Mouse (Mus musculus): ENCODE results near the gene Gm10638. TPM values are rescaled to one million over a fixed set of nuclear protein-coding genes. Genes with fewer than 3 reads are reported as not detected.

Gene Gm10638
- polyA plus RNA-seq, 1 experiment from 2014 or later, result 1.1 TPM

DNA sequence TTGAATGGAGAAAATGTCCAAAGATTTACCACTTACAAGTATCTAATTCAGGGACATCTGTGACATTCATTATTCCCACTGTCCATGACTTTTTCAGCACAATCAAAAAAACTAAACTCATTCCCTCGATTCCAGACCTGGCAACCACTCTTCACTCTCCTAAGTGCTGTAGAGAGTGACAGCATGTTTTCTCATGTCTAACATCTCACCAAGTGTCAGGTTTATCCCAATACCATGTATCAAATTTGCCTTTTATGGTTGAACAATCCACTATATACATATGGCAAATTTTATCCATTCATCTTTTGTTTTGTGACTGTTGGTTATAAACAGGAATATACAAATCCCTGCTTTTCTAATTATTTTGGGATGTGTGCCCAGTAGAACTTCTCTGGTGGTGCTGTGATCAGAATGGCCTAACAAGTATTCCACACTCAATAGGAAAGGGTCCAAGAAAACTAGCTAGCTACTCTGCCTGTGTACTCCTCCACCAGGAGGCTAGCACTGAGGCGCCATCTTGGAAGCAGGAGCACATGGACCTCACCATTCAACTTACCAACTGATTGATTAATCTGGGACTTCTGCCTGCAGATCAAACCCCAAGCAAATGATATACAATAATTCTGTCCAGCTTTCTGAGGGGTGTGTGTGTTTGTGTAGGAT is 27.0 kb upstream of the Gm10638 start:
- Histone ChIP-seq H3K27ac (no peak overlapping the region), H3K9ac (no peak overlapping the region), H3K36me3 (peaks cover 39% of the 10 kb centered on the region), H3K27me3 (no peaks in the 10 kb centered on the region), H3K4me2 (no peak overlapping the region), H3K4me1 (replicated peaks) (peaks cover 4% of the 10 kb centered on the region), H3K9me3 (replicated peaks) (no peaks in the 10 kb centered on the region), H3K4me3 (replicated peaks) (no peak overlapping the region)
- ATAC-seq (ENCODE audit: low read depth) (no peak), DNase-seq (no peak)
- 76% methylated on average over 2 of the region's 2 CpGs for WGBS (ENCODE audit: insufficient replicate concordance)

DNA sequence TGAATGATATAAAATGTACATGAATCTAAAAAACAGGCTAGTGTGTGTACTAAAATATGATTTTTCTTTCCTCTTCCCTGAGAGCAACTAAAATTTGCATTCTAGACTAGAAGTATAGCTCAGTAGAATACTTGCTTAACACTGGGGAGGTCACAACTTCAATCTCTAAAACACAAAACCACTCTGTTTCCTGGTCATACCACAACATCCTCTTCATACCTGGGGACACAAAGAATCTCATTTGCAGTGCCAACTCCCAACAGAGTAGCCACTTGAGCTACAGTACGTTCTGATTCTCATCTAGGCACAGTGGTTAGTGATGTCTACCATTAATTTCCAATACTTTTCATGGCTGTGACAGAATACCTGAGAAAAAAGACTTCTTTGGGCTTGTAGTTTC is 26.1 kb upstream of the Gm10638 start:
- H3K27ac ChIP-seq, result no peak overlapping the region
- no peaks in the 10 kb centered on the region for H3K9me3 ChIP-seq (replicated peaks)
- H3K4me1 ChIP-seq (replicated peaks), result peaks cover 3% of the 10 kb centered on the region; the same call in 1 of the 2 replicates
- H3K36me3 ChIP-seq, result peaks cover 36% of the 10 kb centered on the region
- ATAC-seq (ENCODE audit: low read depth), result no peak
- H3K27me3 ChIP-seq, result no peaks in the 10 kb centered on the region
- no peak overlapping the region for H3K4me2 ChIP-seq
- H3K9ac ChIP-seq, result no peak overlapping the region
- DNase-seq, result no peak
- no peak overlapping the region for H3K4me3 ChIP-seq (replicated peaks)
- 46% methylated on average over 1 of the region's 1 CpGs for WGBS (ENCODE audit: insufficient replicate concordance)

DNA sequence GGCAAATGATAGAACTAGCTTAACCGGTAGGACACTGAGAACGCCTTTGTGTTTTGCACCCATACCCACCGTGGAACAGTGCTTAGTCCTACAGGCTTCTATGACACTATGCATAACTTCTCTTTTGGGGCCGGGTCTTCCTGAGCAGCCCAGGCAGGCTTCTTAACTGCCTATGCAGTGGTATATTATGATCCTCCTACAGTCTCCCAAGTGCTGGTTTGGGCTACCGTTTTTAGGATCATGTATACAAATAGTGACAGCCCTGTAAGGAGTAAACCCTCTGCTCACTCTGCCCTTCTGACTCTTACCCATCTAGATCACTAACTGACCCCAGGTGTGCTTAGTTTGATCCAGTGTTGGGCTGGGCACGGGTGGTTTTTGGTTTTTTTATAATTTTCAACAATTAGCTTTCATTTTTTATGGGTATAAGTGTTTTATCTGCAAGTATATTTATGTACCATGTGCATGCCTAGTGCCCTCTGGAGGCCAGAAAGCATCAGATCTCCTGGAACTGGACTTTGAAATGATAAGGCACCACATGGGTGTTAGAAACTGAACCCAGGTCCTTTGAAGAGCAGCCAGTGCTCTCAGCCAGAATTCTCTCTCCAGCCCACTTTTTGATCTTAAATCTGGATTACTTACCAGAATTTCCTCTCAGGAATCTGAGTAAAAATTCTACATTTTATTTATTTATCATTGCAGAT is 24.6 kb upstream of the Gm10638 start:
- no peak overlapping the region for H3K27ac ChIP-seq
- no peaks in the 10 kb centered on the region for H3K27me3 ChIP-seq
- no peak overlapping the region for H3K4me2 ChIP-seq
- H3K4me1 ChIP-seq (replicated peaks), result 0 out of 2 replicates have a peak, but pooled peaks cover 3% of the 10 kb centered on the region
- H3K9me3 ChIP-seq (replicated peaks), result no peaks in the 10 kb centered on the region
- no peak for ATAC-seq (ENCODE audit: low read depth)
- WGBS (ENCODE audit: insufficient replicate concordance), result 83% methylated on average over 6 of the region's 6 CpGs
- no peak overlapping the region for H3K4me3 ChIP-seq (replicated peaks)
- H3K36me3 ChIP-seq, result peaks cover 34% of the 10 kb centered on the region
- DNase-seq, result no peak
- H3K9ac ChIP-seq, result no peak overlapping the region

GRCm38 (mm10) chr8:86721490-86721889 is 24.0 kb upstream of the Gm10638 start:
- Histone ChIP-seq H3K9ac (no peak overlapping the region), H3K27ac (no peak overlapping the region), H3K9me3 (replicated peaks) (no peaks in the 10 kb centered on the region), H3K36me3 (peaks cover 28% of the 10 kb centered on the region), H3K27me3 (no peaks in the 10 kb centered on the region), H3K4me2 (no peak overlapping the region), H3K4me1 (replicated peaks) (0 out of 2 replicates have a peak, but pooled peaks cover 7% of the 10 kb centered on the region), H3K4me3 (replicated peaks) (no peak overlapping the region)
- DNase-seq, result no peak
- no peak for ATAC-seq (ENCODE audit: low read depth)
- WGBS (ENCODE audit: insufficient replicate concordance), result 79% methylated on average over 2 of the region's 2 CpGs

GRCm38 (mm10) chr8:86726959-86727358 is 18.5 kb upstream of the Gm10638 start:
- H3K27ac ChIP-seq, result no peak overlapping the region

GRCm38 (mm10) chr8:86728224-86728950 is 17.1 kb upstream of the Gm10638 start:
- peaks cover 16% of the 10 kb centered on the region for H3K36me3 ChIP-seq
- ATAC-seq (ENCODE audit: low read depth), result 0 out of 2 replicates have a peak, but pooled peaks have one; percentile 15
- H3K4me2 ChIP-seq, result no peak overlapping the region
- H3K27ac ChIP-seq, result no peak overlapping the region; the same call in 1 of the 2 replicates
- no peak overlapping the region for H3K9ac ChIP-seq
- peaks cover 36% of the 10 kb centered on the region for H3K4me1 ChIP-seq (replicated peaks)
- H3K4me3 ChIP-seq (replicated peaks), result no peak overlapping the region
- no peaks in the 10 kb centered on the region for H3K9me3 ChIP-seq (replicated peaks)
- no peaks in the 10 kb centered on the region for H3K27me3 ChIP-seq
- DNase-seq, result no peak
- WGBS (ENCODE audit: insufficient replicate concordance), result 74% methylated on average over 19 of the region's 19 CpGs

More at GRCm38 (mm10) chr8:86726959-86727358, 18.5 kb upstream of the Gm10638 start:
- H3K9ac ChIP-seq, result no peak overlapping the region
- no peak overlapping the region for H3K4me3 ChIP-seq (replicated peaks)
- no peaks in the 10 kb centered on the region for H3K9me3 ChIP-seq (replicated peaks)
- no peak overlapping the region for H3K4me2 ChIP-seq
- no peaks in the 10 kb centered on the region for H3K27me3 ChIP-seq
- 67% methylated on average over 6 of the region's 6 CpGs for WGBS (ENCODE audit: insufficient replicate concordance)
- H3K4me1 ChIP-seq (replicated peaks), result peaks cover 36% of the 10 kb centered on the region
- H3K36me3 ChIP-seq, result peaks cover 16% of the 10 kb centered on the region
- DNase-seq (no peak), ATAC-seq (ENCODE audit: low read depth) (no peak)

GRCm38 (mm10) chr8:86730303-86730702 is 15.2 kb upstream of the Gm10638 start:
- Histone ChIP-seq H3K27me3 (no peaks in the 10 kb centered on the region), H3K9me3 (replicated peaks) (no peaks in the 10 kb centered on the region), H3K36me3 (peaks cover 10% of the 10 kb centered on the region), H3K9ac (no peak overlapping the region), H3K4me2 (no peak overlapping the region), H3K27ac (no peak overlapping the region), H3K4me3 (replicated peaks) (no peak overlapping the region), H3K4me1 (replicated peaks) (peaks cover 48% of the 10 kb centered on the region)
- ATAC-seq (ENCODE audit: low read depth) (no peak), DNase-seq (no peak)
- WGBS (ENCODE audit: insufficient replicate concordance), result 54% methylated on average over 3 of the region's 3 CpGs

DNA sequence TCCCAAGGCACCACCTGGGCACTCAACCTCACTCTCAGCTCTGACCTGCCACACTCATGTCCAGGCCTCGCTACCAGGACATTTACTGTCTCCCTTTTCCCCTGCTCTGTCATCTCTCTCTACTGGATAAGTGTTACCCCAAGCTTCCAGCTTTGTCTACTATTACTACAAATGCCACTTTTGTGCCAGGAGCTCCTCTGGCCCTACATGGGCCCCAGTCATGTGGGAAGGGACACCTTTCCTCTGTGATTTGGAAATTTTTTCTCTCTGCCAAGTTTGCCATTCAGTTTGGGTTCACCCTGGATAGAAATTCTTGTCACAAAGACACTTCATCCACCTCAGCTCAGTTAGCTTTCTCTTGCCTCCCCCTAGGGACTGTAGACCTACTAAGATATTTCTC is 14.6 kb upstream of the Gm10638 start:
- Histone ChIP-seq H3K4me3 (replicated peaks) (no peak overlapping the region), H3K27me3 (no peaks in the 10 kb centered on the region), H3K9ac (no peak overlapping the region), H3K36me3 (peaks cover 8% of the 10 kb centered on the region), H3K9me3 (replicated peaks) (no peaks in the 10 kb centered on the region), H3K4me1 (replicated peaks) (peaks cover 53% of the 10 kb centered on the region), H3K27ac (no peak overlapping the region), H3K4me2 (no peak overlapping the region)
- no peak for DNase-seq
- WGBS (ENCODE audit: insufficient replicate concordance), result 87% methylated on average over 1 of the region's 1 CpGs
- no peak for ATAC-seq (ENCODE audit: low read depth)

DNA sequence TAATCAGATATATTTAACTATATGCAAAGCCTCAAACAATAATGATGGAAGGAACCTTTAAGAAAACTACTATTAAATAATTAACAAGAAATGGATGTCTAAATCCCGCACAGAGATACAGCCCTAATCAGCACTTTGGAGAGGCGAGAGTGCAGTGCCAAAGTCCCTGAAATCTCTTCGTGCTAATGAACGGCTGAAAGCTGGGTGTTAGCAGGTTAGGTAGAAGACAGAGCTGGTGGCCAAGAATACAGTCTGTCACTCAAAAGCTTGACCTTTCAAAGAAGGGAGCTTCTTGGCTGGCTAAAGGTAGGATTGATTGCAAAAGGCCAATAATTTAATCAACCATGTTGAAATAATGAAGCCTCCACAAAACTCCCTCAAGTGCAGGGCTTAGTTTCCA is 11.3 kb upstream of the Gm10638 start:
- ATAC-seq (ENCODE audit: low read depth), result no peak
- no peaks in the 10 kb centered on the region for H3K27me3 ChIP-seq
- H3K4me3 ChIP-seq (replicated peaks), result no peak overlapping the region
- peaks cover 58% of the 10 kb centered on the region for H3K4me1 ChIP-seq (replicated peaks)
- H3K9ac ChIP-seq, result no peak overlapping the region
- no peaks in the 10 kb centered on the region for H3K9me3 ChIP-seq (replicated peaks)
- H3K4me2 ChIP-seq, result no peak overlapping the region
- no peaks in the 10 kb centered on the region for H3K36me3 ChIP-seq
- 78% methylated on average over 4 of the region's 4 CpGs for WGBS (ENCODE audit: insufficient replicate concordance)
- H3K27ac ChIP-seq, result no peak overlapping the region
- DNase-seq, result no peak

DNA sequence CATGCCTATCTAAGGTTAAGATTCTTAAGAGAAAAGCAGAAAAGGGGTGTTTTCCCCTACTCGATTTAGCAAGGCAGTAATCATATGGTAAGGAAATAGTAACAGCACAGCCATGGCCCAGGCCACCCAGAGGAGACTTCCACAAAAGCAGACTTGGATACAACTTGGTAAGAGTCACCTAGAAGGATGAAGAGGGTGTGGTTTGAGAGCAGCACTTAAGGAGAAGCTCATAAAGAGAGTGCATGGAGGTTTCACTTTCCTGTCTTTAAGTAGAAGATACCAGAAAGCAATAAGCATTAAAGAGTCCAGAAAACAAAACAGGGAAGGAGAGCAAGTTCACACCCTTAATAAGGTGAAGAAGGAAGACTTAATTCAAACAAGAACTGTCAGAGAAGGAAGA is 10.5 kb upstream of the Gm10638 start:
- Histone ChIP-seq H3K4me1 (replicated peaks) (peaks cover 61% of the 10 kb centered on the region), H3K27ac (0 out of 2 replicates have a peak overlapping the region, but pooled peaks have one; percentile 5), H3K9me3 (replicated peaks) (no peaks in the 10 kb centered on the region), H3K4me3 (replicated peaks) (no peak overlapping the region), H3K4me2 (no peak overlapping the region), H3K27me3 (no peaks in the 10 kb centered on the region), H3K36me3 (no peaks in the 10 kb centered on the region), H3K9ac (no peak overlapping the region)
- DNase-seq, result no peak
- no peak for ATAC-seq (ENCODE audit: low read depth)
- WGBS (ENCODE audit: insufficient replicate concordance), result 51% methylated on average over 1 of the region's 1 CpGs

DNA sequence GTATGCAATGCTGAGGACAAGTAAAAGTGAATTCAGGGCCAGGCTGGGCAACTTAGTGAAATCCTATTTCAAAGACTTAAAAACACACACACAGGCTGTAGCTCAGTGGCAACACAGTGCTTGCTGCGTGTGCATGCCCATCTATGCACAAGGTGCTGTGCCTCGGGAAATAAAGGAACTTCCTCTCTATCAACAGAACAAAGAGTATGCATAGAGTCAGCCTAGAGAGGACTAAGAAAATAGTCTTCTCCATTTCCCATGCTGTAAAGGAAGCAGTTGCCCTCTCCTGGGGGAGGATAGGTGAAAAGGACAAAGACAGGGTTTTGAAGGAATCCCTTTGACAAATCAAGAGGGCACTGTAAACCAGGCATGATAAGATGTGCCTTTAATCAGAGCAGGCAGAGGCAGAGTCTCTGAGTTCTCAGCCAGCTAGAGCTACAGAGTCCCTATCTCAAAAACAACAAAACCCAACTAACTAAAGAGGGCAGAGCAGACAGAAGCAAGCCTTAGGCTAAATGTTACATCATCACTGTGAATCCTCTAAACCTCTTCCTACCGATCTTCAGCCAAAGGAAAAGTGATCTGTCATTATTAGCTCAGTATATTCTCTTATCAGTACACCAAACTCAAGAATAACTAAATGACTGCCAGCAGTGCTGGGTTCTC is 9.9 kb upstream of the Gm10638 start:
- H3K9me3 ChIP-seq (replicated peaks), result no peaks in the 10 kb centered on the region
- ATAC-seq (ENCODE audit: low read depth) (peak; percentile 57), DNase-seq (no peak)
- no peaks in the 10 kb centered on the region for H3K27me3 ChIP-seq
- no peak overlapping the region for H3K9ac ChIP-seq
- no peaks in the 10 kb centered on the region for H3K36me3 ChIP-seq
- no peak overlapping the region for H3K4me2 ChIP-seq
- 10% methylated on average over 3 of the region's 3 CpGs for WGBS (ENCODE audit: insufficient replicate concordance)
- no peak overlapping the region for H3K4me3 ChIP-seq (replicated peaks)
- H3K27ac ChIP-seq, result 0 out of 2 replicates have a peak overlapping the region, but pooled peaks have one; percentile 5
- H3K4me1 ChIP-seq (replicated peaks), result peaks cover 60% of the 10 kb centered on the region

Data from liver, embryonic 13.5 days (tissue).